In the genomic region with DNA sequence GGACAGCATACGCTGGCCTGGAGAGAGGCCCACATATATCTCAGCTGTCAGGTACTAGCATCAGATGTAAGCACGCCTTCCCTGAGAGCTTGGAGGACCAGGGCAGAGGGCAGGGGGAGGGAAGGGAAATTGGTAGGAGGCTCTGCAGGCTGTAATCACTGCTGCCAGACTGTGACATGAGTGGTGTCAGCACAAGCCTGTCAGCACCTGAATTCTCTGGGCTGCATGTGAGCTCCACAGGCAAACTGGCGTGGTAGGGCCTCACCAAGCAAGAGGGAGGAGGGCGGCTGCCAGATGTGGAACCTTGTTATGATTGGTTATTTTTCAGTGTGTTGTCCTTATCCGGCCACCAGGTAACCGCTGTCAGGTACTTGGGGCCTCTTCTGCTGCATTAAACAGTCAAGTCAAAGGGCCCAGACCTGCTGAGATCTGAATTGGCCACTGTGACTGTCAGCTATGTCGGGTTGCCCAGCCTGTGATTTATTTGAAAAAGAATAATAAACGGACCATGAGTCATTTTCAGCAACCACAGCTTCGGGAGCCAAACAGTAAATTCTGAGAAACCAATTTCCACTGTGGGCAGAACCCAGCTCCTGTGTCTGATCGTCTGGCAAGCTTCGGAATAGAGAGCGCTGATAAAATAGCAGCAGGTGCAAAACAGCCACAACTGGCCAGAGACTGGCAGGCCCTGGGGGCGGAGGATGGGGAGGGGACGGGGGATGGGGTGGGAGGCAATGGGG, we compare ENCODE assay signal across 11 mouse cellular contexts. TPM values are rescaled to one million over a fixed set of nuclear protein-coding genes. Genes with fewer than 3 reads are reported as not detected.
A peak's percentile ranks its signal among the peaks of the same experiment; 100 is the strongest.
DNase-seq lines count a peak whose midpoint lies in the region; ATAC-seq lines count a peak whose summit lies in the region.
"Had no signal": no experiment of that assay in that cellular context is flagged by ENCODE, and none has a peak within 500 bp of the region (broad histone marks: within the 10 kb centered on the region; RNA-seq: fewer than 3 reads in every experiment).

No protein-coding gene starts in this region.

- H3K27ac ChIP-seq in forebrain, embryonic 12.5 days = 0 out of 2 replicates have a peak overlapping the region, but pooled peaks have one; percentile 25
- H3K27ac ChIP-seq in forebrain, embryonic 13.5 days = no peak overlapping the region; the same call in 1 of the 2 replicates
- peak overlapping the region; percentile 76 for H3K27ac ChIP-seq in heart, embryonic 10.5 days

- H3K4me1 ChIP-seq in forebrain, embryonic 12.5 days = no peaks in the 10 kb centered on the region
- peaks cover 5% of the 10 kb centered on the region; the same call in 1 of the 2 replicates for H3K4me1 ChIP-seq in forebrain, embryonic 13.5 days
- peaks cover 19% of the 10 kb centered on the region for H3K4me1 ChIP-seq in heart, embryonic 10.5 days

- H3K9ac ChIP-seq in forebrain, embryonic 12.5 days = no peak overlapping the region
- no peak overlapping the region for H3K9ac ChIP-seq in forebrain, embryonic 13.5 days

- H3K36me3 ChIP-seq in forebrain, embryonic 12.5 days (replicated peaks) = no peaks in the 10 kb centered on the region
- H3K36me3 ChIP-seq in forebrain, embryonic 13.5 days (ENCODE audit: poor library complexity, severe bottlenecking) = no peaks in the 10 kb centered on the region
- no peaks in the 10 kb centered on the region for H3K36me3 ChIP-seq in heart, embryonic 10.5 days

- H3K9me3 ChIP-seq in forebrain, embryonic 12.5 days = no peaks in the 10 kb centered on the region
- H3K9me3 ChIP-seq in forebrain, embryonic 13.5 days (replicated peaks) = no peaks in the 10 kb centered on the region
- H3K9me3 ChIP-seq in heart, embryonic 10.5 days = no peaks in the 10 kb centered on the region

- peak; percentile 58 for DNase-seq in adipocyte (ENCODE audit: low spot score)
- peak; percentile 95 for DNase-seq in heart, embryonic 10.5 days (ENCODE audit: low spot score)
- peak; percentile 81 for DNase-seq in induced T-regulatory cell, adult 2 months (ENCODE audit: low read depth)
- no peak for DNase-seq in lung, adult 18-20 months
- DNase-seq in retina, embryonic 14.5 days (ENCODE audit: low spot score) = no peak
- DNase-seq in gastrocnemius, postnatal 10 days = no peak
- DNase-seq: kidney, adult 9 months had no signal

- no peak overlapping the region for H3K4me3 ChIP-seq in forebrain, embryonic 12.5 days (replicated peaks)
- no peak overlapping the region for H3K4me3 ChIP-seq in forebrain, embryonic 13.5 days
- H3K4me3 ChIP-seq in heart, embryonic 10.5 days = 0 out of 2 replicates have a peak overlapping the region, but pooled peaks have one; percentile 3
- H3K4me3 ChIP-seq: erythroblast, embryonic 14.5 days had no signal

- WGBS in forebrain, embryonic 12.5 days = 80% methylated on average over 14 of the region's 14 CpGs
- 81% methylated on average over 14 of the region's 14 CpGs for WGBS in forebrain, embryonic 13.5 days
- WGBS in heart, embryonic 10.5 days = 38% methylated on average over 14 of the region's 14 CpGs

- H3K4me2 ChIP-seq in forebrain, embryonic 12.5 days = no peak overlapping the region
- no peak overlapping the region for H3K4me2 ChIP-seq in forebrain, embryonic 13.5 days

- peak; percentile 49; the same call in 1 of the 2 replicates for ATAC-seq in forebrain, embryonic 12.5 days (ENCODE audit: low FRiP score)
- no peak; the same call in 1 of the 2 replicates for ATAC-seq in forebrain, embryonic 13.5 days

- no peaks in the 10 kb centered on the region for H3K27me3 ChIP-seq in forebrain, embryonic 12.5 days
- no peaks in the 10 kb centered on the region for H3K27me3 ChIP-seq in forebrain, embryonic 13.5 days
- no peaks in the 10 kb centered on the region for H3K27me3 ChIP-seq in heart, embryonic 10.5 days (ENCODE audit: insufficient read depth, poor library complexity, severe bottlenecking)

RNA-seq across cellular contexts. Expression of a gene that starts 38.0 kb away (rescaled TPM):
- polyA plus RNA-seq in forebrain, embryonic 12.5 days (2016; fragmentation: Nextera tagmentation; extraction: Ambion mirVana) = not detected in 2 replicates
- not detected in 2 replicates for polyA plus RNA-seq in forebrain, embryonic 13.5 days (2015; fragmentation: Nextera tagmentation; extraction: Ambion mirVana)
- not detected in 2 replicates for polyA plus RNA-seq in heart, embryonic 10.5 days (2016; fragmentation: Nextera tagmentation; extraction: Ambion mirVana)
- total RNA-seq in gastrocnemius, postnatal 10 days (2021) = not detected
- polyA plus RNA-seq: erythroblast, embryonic 14.5 days; liver, embryonic 16.5 days had no signal

RNA-seq across cellular contexts. Expression of a gene that starts 51.9 kb away (rescaled TPM):
- polyA plus RNA-seq in forebrain, embryonic 12.5 days (2016; fragmentation: Nextera tagmentation; extraction: Ambion mirVana) = 0.13 and 0.27 TPM in 2 replicates
- 0.11 and 0.15 TPM in 2 replicates for polyA plus RNA-seq in forebrain, embryonic 13.5 days (2015; fragmentation: Nextera tagmentation; extraction: Ambion mirVana)
- polyA plus RNA-seq in heart, embryonic 10.5 days (2016; fragmentation: Nextera tagmentation; extraction: Ambion mirVana) = not detected in 2 replicates
- total RNA-seq in gastrocnemius, postnatal 10 days (2021) = not detected
- polyA plus RNA-seq: erythroblast, embryonic 14.5 days; liver, embryonic 16.5 days had no signal

Comparison
In these comparisons a context has a peak if more than half of its experiments do, and no peak if none do; other contexts are left out.
1. DNase-seq: peak in adipocyte (single experiment), heart, embryonic 10.5 days (single experiment) and induced T-regulatory cell, adult 2 months (single experiment); none in lung, adult 18-20 months (0 of 2), retina, embryonic 14.5 days (single experiment) and gastrocnemius, postnatal 10 days (single experiment).